Mouse (Mus musculus): Measurements from ENCODE around the gene Robo1.

GRCm38 (mm10) chr16:72990376-72991167 lies 682.5 kb downstream of the Robo1 start:
- TF ChIP-seq CTCF (IDR thresholded peaks at IDR 0.05; ENCODE audit: insufficient read depth, low read depth, low read length) (no peak), POLR2A (IDR thresholded peaks at IDR 0.05; ENCODE audit: insufficient read depth, low read depth, low read length) (no peak)
